In the genomic region with DNA sequence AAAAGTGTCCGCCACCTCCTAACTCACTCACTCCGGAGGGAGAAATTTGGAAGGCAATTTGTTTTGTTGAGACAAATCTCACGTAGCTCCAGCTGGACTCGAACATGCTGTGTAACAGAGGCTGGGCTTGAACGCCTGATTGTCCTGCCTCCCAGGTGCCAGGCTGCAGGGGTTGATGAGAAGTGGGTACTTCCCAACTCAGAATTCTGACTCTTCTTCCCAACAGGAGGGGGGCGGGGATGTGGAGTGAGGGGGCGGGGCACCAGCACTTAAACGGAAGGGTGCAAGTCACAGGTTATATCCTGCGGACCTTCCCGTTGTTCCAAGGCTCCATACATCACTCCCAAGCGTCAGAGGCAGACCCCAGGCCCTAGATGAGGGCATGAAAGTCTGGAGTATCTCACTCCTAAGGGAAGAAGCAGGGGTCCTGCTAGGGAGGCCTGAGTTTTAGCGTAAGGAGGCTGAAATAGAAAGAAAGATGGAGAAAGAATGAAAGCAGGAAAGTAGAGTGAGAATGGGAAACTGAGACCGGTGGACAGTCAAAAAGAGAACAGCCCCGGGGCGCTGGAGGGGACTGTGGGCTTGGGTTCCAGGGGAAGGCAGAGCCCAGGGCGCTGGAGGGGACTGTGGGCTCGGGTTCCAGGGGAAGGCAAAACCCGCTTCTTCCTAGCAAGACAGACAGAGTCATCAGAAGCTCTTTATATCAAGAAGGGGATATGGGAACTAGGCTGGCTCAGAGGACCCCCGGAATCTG, we compare ENCODE assay signal across 8 mouse cellular contexts. TPM values are rescaled to one million over a fixed set of nuclear protein-coding genes. Genes with fewer than 3 reads are reported as not detected.
A peak's percentile ranks its signal among the peaks of the same experiment; 100 is the strongest.
DNase-seq lines count a peak whose midpoint lies in the region; ATAC-seq and TF ChIP-seq lines count a peak whose summit lies in the region.

No protein-coding gene starts in this region.

- no peak overlapping the region for H3K27ac ChIP-seq in heart, embryonic 12.5 days (ENCODE audit: poor library complexity, severe bottlenecking)
- no peak overlapping the region for H3K27ac ChIP-seq in forebrain, embryonic 13.5 days
- no peak overlapping the region for H3K27ac ChIP-seq in liver, embryonic 13.5 days

- H3K4me2 ChIP-seq in heart, embryonic 12.5 days, result peak overlapping the region; percentile 82
- peak overlapping the region; percentile 79 for H3K4me2 ChIP-seq in forebrain, embryonic 13.5 days
- H3K4me2 ChIP-seq in liver, embryonic 13.5 days, result peak overlapping the region; percentile 73

- 19% methylated on average over 19 of the region's 19 CpGs for WGBS in heart, embryonic 12.5 days
- WGBS in forebrain, embryonic 13.5 days, result 18% methylated on average over 19 of the region's 19 CpGs
- 26% methylated on average over 19 of the region's 19 CpGs for WGBS in liver, embryonic 13.5 days (ENCODE audit: insufficient replicate concordance)

- peaks cover 75% of the 10 kb centered on the region for H3K27me3 ChIP-seq in heart, embryonic 12.5 days (replicated peaks)
- peaks cover 78% of the 10 kb centered on the region for H3K27me3 ChIP-seq in E14TG2a.4 (ENCODE audit: insufficient read depth, low read length)
- peaks cover 35% of the 10 kb centered on the region for H3K27me3 ChIP-seq in forebrain, embryonic 13.5 days
- H3K27me3 ChIP-seq in liver, embryonic 13.5 days, result peaks cover 43% of the 10 kb centered on the region

- peak overlapping the region; percentile 59; the same call in 1 of the 2 replicates for H3K9ac ChIP-seq in heart, embryonic 12.5 days
- H3K9ac ChIP-seq in forebrain, embryonic 13.5 days, result peak overlapping the region; percentile 61; the same call in 1 of the 2 replicates
- peak overlapping the region; percentile 54; the same call in 1 of the 2 replicates for H3K9ac ChIP-seq in liver, embryonic 13.5 days

- peak overlapping the region; percentile 53 for H3K4me3 ChIP-seq in heart, embryonic 12.5 days
- peak overlapping the region; percentile 66 for H3K4me3 ChIP-seq in E14TG2a.4 (replicated peaks; ENCODE audit: low read length)
- H3K4me3 ChIP-seq in forebrain, embryonic 13.5 days, result peak overlapping the region; percentile 44
- H3K4me3 ChIP-seq in liver, embryonic 13.5 days (replicated peaks), result peak overlapping the region; percentile 53

- ATAC-seq in heart, embryonic 12.5 days (ENCODE audit: insufficient number of reproducible peaks, low FRiP score), result no peak
- ATAC-seq in forebrain, embryonic 13.5 days, result 0 out of 2 replicates have a peak, but pooled peaks have one; percentile 16
- no peak for ATAC-seq in liver, embryonic 13.5 days (ENCODE audit: low read depth)
- no peak for ATAC-seq in erythroid progenitor cell, adult 5-6 weeks (replicated peaks; ENCODE audit: low FRiP score, poor library complexity, severe bottlenecking)

- no peak for DNase-seq in heart, postnatal 36 days
- no peak for DNase-seq in liver, embryonic 13.5 days
- DNase-seq in adrenal gland, adult 2 months, result no peak
- no peak for DNase-seq in gastrocnemius, postnatal 14 days

- TF ChIP-seq CTCF in E14TG2a.4 (conservative IDR thresholded peaks at IDR 0.05; ENCODE audit: low read length), result no peak

- intact Hi-C loops in heart, postnatal 36 days (cut with DNase I), result no loop called here
- intact Hi-C loops in gastrocnemius, postnatal 14 days (cut with DNase I; ENCODE audit: low total_unique reads), result no loop called here

- no peaks in the 10 kb centered on the region for H3K9me3 ChIP-seq in heart, embryonic 12.5 days (replicated peaks)
- no peaks in the 10 kb centered on the region for H3K9me3 ChIP-seq in E14TG2a.4 (ENCODE audit: low read length)
- no peaks in the 10 kb centered on the region for H3K9me3 ChIP-seq in forebrain, embryonic 13.5 days (replicated peaks)
- no peaks in the 10 kb centered on the region for H3K9me3 ChIP-seq in liver, embryonic 13.5 days (replicated peaks)

- no peaks in the 10 kb centered on the region for H3K36me3 ChIP-seq in heart, embryonic 12.5 days
- H3K36me3 ChIP-seq in E14TG2a.4 (ENCODE audit: insufficient read depth, low read length), result no peaks in the 10 kb centered on the region
- H3K36me3 ChIP-seq in forebrain, embryonic 13.5 days (ENCODE audit: poor library complexity, severe bottlenecking), result no peaks in the 10 kb centered on the region
- H3K36me3 ChIP-seq in liver, embryonic 13.5 days, result no peaks in the 10 kb centered on the region

- peaks cover 15% of the 10 kb centered on the region for H3K4me1 ChIP-seq in heart, embryonic 12.5 days (replicated peaks)
- H3K4me1 ChIP-seq in E14TG2a.4 (replicated peaks; ENCODE audit: low read depth, low read length), result peaks cover 57% of the 10 kb centered on the region
- peaks cover 12% of the 10 kb centered on the region for H3K4me1 ChIP-seq in forebrain, embryonic 13.5 days
- H3K4me1 ChIP-seq in liver, embryonic 13.5 days (replicated peaks), result peaks cover 19% of the 10 kb centered on the region

RNA-seq across cellular contexts. Expression of a gene that starts 12.5 kb away (rescaled TPM):
- not detected in 2 replicates for polyA plus RNA-seq in heart, embryonic 12.5 days (2016; fragmentation: Nextera tagmentation; extraction: Ambion mirVana)
- total RNA-seq in heart, postnatal 36 days (2021), result not detected
- polyA plus RNA-seq in forebrain, embryonic 13.5 days (2015; fragmentation: Nextera tagmentation; extraction: Ambion mirVana), result 0.27 and 0.31 TPM in 2 replicates
- polyA plus RNA-seq in liver, embryonic 13.5 days (2015; fragmentation: Nextera tagmentation; extraction: Ambion mirVana), result not detected in 2 replicates
- total RNA-seq in erythroid progenitor cell, adult 5-6 weeks (2015; ENCODE audit: low replicate concordance), result not detected in 2 replicates
- not detected in 2 replicates for total RNA-seq in erythroid progenitor cell, adult 5-6 weeks (2017; ENCODE audit: low replicate concordance)
- total RNA-seq in adrenal gland, adult 2 months (2021), result under 1 TPM; 0.26 to 0.31 TPM
- polyA plus RNA-seq in adrenal gland, adult 2 months (2012; rRNA removed), result 0.53 and 0.73 TPM in 2 replicates
- 1 to 10 TPM in 1 of 2 experiments, under 1 TPM in 1; 0.97 to 1.4 TPM for total RNA-seq in gastrocnemius, postnatal 14 days (2021)

RNA-seq across cellular contexts. Expression of a gene that starts 23.6 kb away (rescaled TPM):
- 10.6 and 12.6 TPM in 2 replicates for polyA plus RNA-seq in heart, embryonic 12.5 days (2016; fragmentation: Nextera tagmentation; extraction: Ambion mirVana)
- 10 to 100 TPM; 11.0 to 15.3 TPM for total RNA-seq in heart, postnatal 36 days (2021)
- 4.5 and 5.0 TPM in 2 replicates for polyA plus RNA-seq in forebrain, embryonic 13.5 days (2015; fragmentation: Nextera tagmentation; extraction: Ambion mirVana)
- polyA plus RNA-seq in liver, embryonic 13.5 days (2015; fragmentation: Nextera tagmentation; extraction: Ambion mirVana), result 1.0 and 1.1 TPM in 2 replicates
- total RNA-seq in erythroid progenitor cell, adult 5-6 weeks (2015; ENCODE audit: low replicate concordance), result 1.4 and 15.9 TPM in 2 replicates
- 1.3 TPM in 1 of 2 replicates, not detected in the other for total RNA-seq in erythroid progenitor cell, adult 5-6 weeks (2017; ENCODE audit: low replicate concordance)
- 10 to 100 TPM in 1 of 2 experiments, 1 to 10 TPM in 1; 9.7 to 13.1 TPM for total RNA-seq in adrenal gland, adult 2 months (2021)
- 33.8 and 53.8 TPM in 2 replicates for polyA plus RNA-seq in adrenal gland, adult 2 months (2012; rRNA removed)
- total RNA-seq in gastrocnemius, postnatal 14 days (2021), result 1 to 10 TPM; 5.2 to 6.5 TPM
